ENCODE assay signal across 26 mouse cellular contexts in genomic region chr14:17978259-17978658, GRCm38 (mm10).
DNase-seq lines count a peak whose midpoint lies in the region; ATAC-seq and TF ChIP-seq lines count a peak whose summit lies in the region.
"Had no signal": no experiment of that assay in that cellular context is flagged by ENCODE, and none has a peak within 500 bp of the region (broad histone marks: within the 10 kb centered on the region; RNA-seq: fewer than 3 reads in every experiment).

No protein-coding gene starts in this region.

- no peaks in the 10 kb centered on the region for H3K4me1 ChIP-seq in liver, postnatal 0 days (ENCODE audit: insufficient read depth)
- H3K4me1 ChIP-seq in liver, embryonic 12.5 days: no peaks in the 10 kb centered on the region
- H3K4me1 ChIP-seq in E14TG2a.4 (replicated peaks; ENCODE audit: low read depth, low read length): no peaks in the 10 kb centered on the region
- no peaks in the 10 kb centered on the region for H3K4me1 ChIP-seq in stomach, postnatal 0 days (replicated peaks; ENCODE audit: control insufficient read depth, insufficient read depth)
- H3K4me1 ChIP-seq: forebrain, embryonic 13.5 days; heart, embryonic 10.5 days; hindbrain, embryonic 15.5 days; limb, embryonic 13.5 days; liver, embryonic 13.5 days; neural tube, embryonic 13.5 days; stomach, embryonic 15.5 days had no signal

- no peak overlapping the region for H3K9ac ChIP-seq in liver, postnatal 0 days (replicated peaks)
- no peak overlapping the region for H3K9ac ChIP-seq in liver, embryonic 12.5 days
- H3K9ac ChIP-seq in stomach, postnatal 0 days (ENCODE audit: low read length): no peak overlapping the region
- H3K9ac ChIP-seq: forebrain, embryonic 13.5 days; hindbrain, embryonic 15.5 days; limb, embryonic 13.5 days; liver, embryonic 13.5 days; lung, embryonic 14.5 days; neural tube, embryonic 13.5 days; stomach, embryonic 15.5 days had no signal

- H3K9me3 ChIP-seq in liver, postnatal 0 days (ENCODE audit: low read length): no peaks in the 10 kb centered on the region
- H3K9me3 ChIP-seq in liver, embryonic 12.5 days (replicated peaks): no peaks in the 10 kb centered on the region
- H3K9me3 ChIP-seq in E14TG2a.4 (ENCODE audit: low read length): no peaks in the 10 kb centered on the region
- no peaks in the 10 kb centered on the region for H3K9me3 ChIP-seq in stomach, postnatal 0 days (ENCODE audit: control insufficient read depth, low read length)
- H3K9me3 ChIP-seq: forebrain, embryonic 13.5 days; G1E; heart, embryonic 10.5 days; hindbrain, embryonic 15.5 days; limb, embryonic 13.5 days; liver, embryonic 13.5 days; neural tube, embryonic 13.5 days; stomach, embryonic 15.5 days had no signal

- no peak overlapping the region for H3K4me3 ChIP-seq in liver, postnatal 0 days (ENCODE audit: low read depth, low read length)
- H3K4me3 ChIP-seq in liver, embryonic 12.5 days: no peak overlapping the region
- no peak overlapping the region for H3K4me3 ChIP-seq in E14TG2a.4 (replicated peaks; ENCODE audit: low read length)
- H3K4me3 ChIP-seq in stomach, postnatal 0 days (ENCODE audit: low read depth, low read length): no peak overlapping the region
- H3K4me3 ChIP-seq: forebrain, embryonic 13.5 days; heart, embryonic 10.5 days; hindbrain, embryonic 15.5 days; limb, embryonic 13.5 days; liver, embryonic 13.5 days; myocyte; neural tube, embryonic 13.5 days; stomach, embryonic 15.5 days had no signal

- no peaks in the 10 kb centered on the region for H3K36me3 ChIP-seq in liver, postnatal 0 days (replicated peaks; ENCODE audit: insufficient read depth, low read length)
- H3K36me3 ChIP-seq in liver, embryonic 12.5 days: no peaks in the 10 kb centered on the region
- H3K36me3 ChIP-seq in E14TG2a.4 (ENCODE audit: insufficient read depth, low read length): no peaks in the 10 kb centered on the region
- no peaks in the 10 kb centered on the region for H3K36me3 ChIP-seq in stomach, postnatal 0 days (ENCODE audit: control insufficient read depth, insufficient read depth, low read length)
- H3K36me3 ChIP-seq: heart, embryonic 10.5 days; hindbrain, embryonic 15.5 days; limb, embryonic 13.5 days; liver, embryonic 13.5 days; neural tube, embryonic 13.5 days; stomach, embryonic 15.5 days had no signal

- no peak for DNase-seq in liver, postnatal 0 days
- no peak for DNase-seq in stomach, postnatal 0 days (ENCODE audit: low spot score)
- DNase-seq in lung, postnatal 36 days: no peak
- DNase-seq in cerebellum, postnatal 10 days: no peak
- DNase-seq: adrenal gland, adult 8-10 months; cerebellum, adult 2 months; cerebellum, postnatal 36 days; heart, postnatal 4 days; kidney, adult 18-20 months; liver, embryonic 13.5 days; lung, embryonic 14.5 days; midbrain, embryonic 14.5 days; thymus, adult 18-20 months had no signal

- 0 out of 2 replicates have a peak, but pooled peaks have one; percentile 15 for TF ChIP-seq CTCF in liver, postnatal 0 days (IDR thresholded peaks at IDR 0.05; ENCODE audit: low read depth)
- peak; percentile 13; the same call in 1 of the 2 replicates for TF ChIP-seq CTCF in E14TG2a.4 (conservative IDR thresholded peaks at IDR 0.05; ENCODE audit: low read length)
- peak; percentile 19; the same call in 1 of the 2 replicates for TF ChIP-seq CTCF in stomach, postnatal 0 days (IDR thresholded peaks at IDR 0.05; ENCODE audit: low read depth)

- TF ChIP-seq EP300 in liver, postnatal 0 days (IDR thresholded peaks at IDR 0.05; ENCODE audit: low read depth): no peak
- no peak for TF ChIP-seq EP300 in stomach, postnatal 0 days (optimal IDR thresholded peaks at IDR 0.05)

- ATAC-seq in liver, postnatal 0 days: no peak
- ATAC-seq in liver, embryonic 12.5 days: no peak
- peak; percentile 74 for ATAC-seq in common myeloid progenitor, adult 5-6 weeks (replicated peaks; ENCODE audit: low read depth, poor library complexity, severe bottlenecking)
- ATAC-seq in stomach, postnatal 0 days (ENCODE audit: low FRiP score, low TSS enrichment): no peak
- ATAC-seq: activated CD4-positive, CD25-positive, alpha-beta regulatory T cell, adult 4 months; forebrain, embryonic 13.5 days; Patski had no signal

- no peaks in the 10 kb centered on the region for H3K27me3 ChIP-seq in liver, postnatal 0 days (ENCODE audit: insufficient read depth, low read length)
- no peaks in the 10 kb centered on the region for H3K27me3 ChIP-seq in liver, embryonic 12.5 days (replicated peaks)
- H3K27me3 ChIP-seq in E14TG2a.4 (ENCODE audit: insufficient read depth, low read length): no peaks in the 10 kb centered on the region
- no peaks in the 10 kb centered on the region for H3K27me3 ChIP-seq in stomach, postnatal 0 days (ENCODE audit: control insufficient read depth, insufficient read depth, low read length)
- H3K27me3 ChIP-seq: forebrain, embryonic 13.5 days; hindbrain, embryonic 15.5 days; limb, embryonic 13.5 days; liver, embryonic 13.5 days; neural tube, embryonic 13.5 days; Patski; stomach, embryonic 15.5 days had no signal

- H3K27ac ChIP-seq in liver, postnatal 0 days (ENCODE audit: low read depth): no peak overlapping the region
- H3K27ac ChIP-seq in liver, embryonic 12.5 days: no peak overlapping the region
- H3K27ac ChIP-seq in stomach, postnatal 0 days (replicated peaks): no peak overlapping the region
- H3K27ac ChIP-seq: forebrain, embryonic 13.5 days; heart, embryonic 10.5 days; hindbrain, embryonic 15.5 days; limb, embryonic 13.5 days; liver, embryonic 13.5 days; neural tube, embryonic 13.5 days; stomach, embryonic 15.5 days had no signal

- no peak overlapping the region for H3K4me2 ChIP-seq in liver, postnatal 0 days (ENCODE audit: low read depth, low read length)
- H3K4me2 ChIP-seq in liver, embryonic 12.5 days: no peak overlapping the region
- no peak overlapping the region for H3K4me2 ChIP-seq in stomach, postnatal 0 days (replicated peaks; ENCODE audit: low read depth)
- H3K4me2 ChIP-seq: forebrain, embryonic 13.5 days; hindbrain, embryonic 15.5 days; limb, embryonic 13.5 days; liver, embryonic 13.5 days; lung, embryonic 14.5 days; neural tube, embryonic 13.5 days; stomach, embryonic 15.5 days had no signal
